Mouse (Mus musculus): ENCODE data around the gene Myo1g. TPM values are rescaled to one million over a fixed set of nuclear protein-coding genes. Genes with fewer than 3 reads are reported as not detected.
A peak's percentile ranks its signal among the peaks of the same experiment; 100 is the strongest.

Myo1g gene
- total RNA-seq, 2 experiments from 2014 or later, result 0.59 to 0.91 TPM

DNA sequence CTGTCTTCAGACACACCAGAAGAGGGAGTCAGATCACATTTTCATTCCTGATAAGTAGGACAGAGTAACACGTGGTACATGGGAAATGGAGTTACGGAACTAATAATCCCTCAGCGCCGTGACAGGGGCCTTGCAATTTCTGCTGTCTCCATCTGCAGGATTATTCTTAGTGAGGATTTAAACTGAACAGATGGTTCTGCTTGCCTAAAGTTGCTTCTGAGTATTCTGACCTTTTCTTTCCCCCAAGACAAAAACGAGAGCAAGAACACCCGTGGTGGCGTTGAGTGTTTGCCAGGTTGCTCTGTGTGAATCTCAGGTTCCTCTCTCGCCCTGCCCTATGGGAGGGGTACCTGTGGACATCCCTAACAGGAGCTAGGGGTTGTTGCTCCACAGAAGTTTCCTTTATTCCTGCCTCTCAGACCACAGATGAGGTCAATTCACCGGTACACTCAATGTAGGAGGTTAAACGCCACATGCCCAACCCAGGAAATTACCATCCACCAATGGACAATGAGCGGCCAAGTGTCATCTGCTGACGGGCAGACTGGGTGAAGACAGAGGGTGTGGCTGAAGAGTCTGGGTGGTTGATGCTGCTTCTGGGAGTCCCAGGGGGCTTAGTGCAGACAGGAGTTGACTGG, 23.3 kb downstream of the Myo1g start:
- no peak overlapping the region for H3K4me3 ChIP-seq
- DNase-seq (ENCODE audit: low spot score in 2 of 2), result no peak

DNA sequence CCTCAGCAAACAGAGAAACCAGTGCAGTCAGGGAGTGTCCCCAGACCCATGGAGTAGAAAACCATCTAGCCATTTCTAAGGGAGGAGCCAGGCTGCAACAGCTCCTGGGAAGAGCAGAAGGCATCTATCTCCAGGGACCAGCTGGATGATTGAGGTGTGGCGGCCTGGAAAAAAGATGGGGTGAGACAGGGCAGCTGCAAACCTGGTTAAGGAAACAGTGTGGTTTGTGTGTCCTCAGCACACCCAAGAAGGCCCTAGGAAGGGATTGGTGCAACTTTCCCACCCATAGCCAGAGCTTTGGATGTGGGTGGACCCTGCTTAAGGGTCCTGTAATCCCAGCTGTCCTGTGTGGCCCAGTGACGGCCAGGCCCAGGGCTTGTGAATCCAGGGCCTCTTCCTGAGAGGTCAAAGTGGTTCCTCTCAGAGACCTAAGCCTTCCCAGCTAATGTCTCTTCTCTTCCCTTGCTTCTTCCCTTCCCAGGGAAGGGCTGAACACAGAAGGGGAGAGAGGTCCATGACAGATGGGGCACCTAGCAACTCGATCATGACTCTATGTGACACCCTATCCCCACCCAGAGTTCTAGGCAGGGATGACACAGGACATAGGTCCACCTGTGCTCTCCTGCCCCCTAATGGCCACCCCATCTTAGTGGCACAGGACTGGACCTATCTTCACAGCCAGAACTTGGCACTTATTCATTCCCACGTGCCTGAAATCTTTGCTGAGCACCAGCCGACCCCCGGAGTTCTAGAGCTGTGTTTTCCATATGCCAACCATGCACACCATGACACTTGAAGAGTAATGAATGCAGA, 30.9 kb downstream of the Myo1g start:
- Histone ChIP-seq H3K4me3 (no peak overlapping the region), H3K27ac (no peak overlapping the region)
- DNase-seq (ENCODE audit: low spot score in 2 of 2), result no peak
- peak; percentile 65 for TF ChIP-seq CTCF (conservative IDR thresholded peaks at IDR 0.05)

More for the DNA sequence above, 23.3 kb downstream of the Myo1g start:
- peak; percentile 39 for TF ChIP-seq CTCF (conservative IDR thresholded peaks at IDR 0.05)
- no peak overlapping the region for H3K27ac ChIP-seq

DNA sequence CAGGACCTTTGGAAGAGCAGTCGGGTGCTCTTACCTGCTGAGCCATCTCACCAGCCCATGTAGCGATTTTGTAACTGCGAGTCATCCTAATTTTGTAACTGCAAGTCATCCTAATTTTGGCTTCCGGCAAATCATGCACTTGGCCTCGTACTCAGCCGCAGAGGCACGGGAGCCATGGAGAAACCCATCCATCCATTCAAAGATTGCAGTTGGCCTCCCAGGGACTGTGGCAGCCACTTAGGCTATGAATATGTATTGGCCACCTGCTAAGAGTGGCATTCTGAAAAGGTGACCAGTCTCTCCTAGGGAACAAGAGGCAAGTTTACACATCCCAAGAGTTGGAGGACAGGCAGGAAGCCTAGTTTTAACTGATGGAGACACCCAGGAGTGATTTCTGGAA, 31.5 kb downstream of the Myo1g start:
- DNase-seq (ENCODE audit: low spot score in 2 of 2), result no peak
- H3K27ac ChIP-seq, result no peak overlapping the region
- TF ChIP-seq CTCF (conservative IDR thresholded peaks at IDR 0.05), result no peak
- H3K4me3 ChIP-seq, result no peak overlapping the region

GRCm38 (mm10) chr11:6488041-6488684, 32.6 kb downstream of the Myo1g start:
- no peak for TF ChIP-seq CTCF (conservative IDR thresholded peaks at IDR 0.05)
- Histone ChIP-seq H3K4me3 (no peak overlapping the region), H3K27ac (no peak overlapping the region)
- DNase-seq (ENCODE audit: low spot score in 2 of 2), result no peak

DNA sequence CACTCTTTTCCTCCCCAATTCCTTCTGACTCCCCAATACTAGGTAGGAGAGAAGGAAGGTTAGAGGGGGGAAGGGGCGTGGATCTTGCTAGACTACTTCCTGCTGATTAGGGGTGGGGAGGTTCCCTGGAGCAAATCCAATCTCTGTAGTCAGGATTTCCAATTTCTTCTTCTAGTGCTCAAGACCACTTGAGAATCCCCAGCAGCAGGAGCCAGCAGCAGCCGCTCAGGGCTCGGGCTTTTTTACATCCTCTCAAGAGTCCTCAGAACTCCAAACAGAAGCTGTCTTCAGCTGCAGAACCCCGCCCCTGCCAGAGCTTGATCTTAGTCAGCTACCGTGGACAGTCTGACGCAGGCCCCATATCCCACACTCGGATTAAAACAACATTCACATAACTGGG, 33.3 kb downstream of the Myo1g start:
- H3K4me3 ChIP-seq, result no peak overlapping the region
- TF ChIP-seq CTCF (conservative IDR thresholded peaks at IDR 0.05), result no peak
- no peak overlapping the region for H3K27ac ChIP-seq
- DNase-seq (ENCODE audit: low spot score in 2 of 2), result no peak

DNA sequence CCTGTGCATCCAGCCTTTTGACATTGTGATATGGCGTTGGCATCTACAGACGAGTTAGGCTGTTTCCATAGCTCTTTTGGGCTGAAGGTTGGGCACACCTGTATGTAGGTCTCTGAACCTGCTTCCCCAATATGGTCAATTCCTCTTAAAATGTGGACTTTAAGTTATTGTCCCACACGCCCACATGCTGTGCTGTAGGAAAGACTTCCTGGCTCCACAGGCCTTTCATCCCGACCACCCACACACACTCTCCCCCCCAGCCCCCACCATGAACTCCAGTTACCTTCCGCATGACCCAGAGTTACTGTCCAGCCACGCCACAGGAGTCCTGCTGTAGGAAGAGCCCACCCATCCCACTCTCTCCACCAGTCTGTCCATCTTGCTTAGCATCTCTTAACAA, 33.8 kb downstream of the Myo1g start:
- TF ChIP-seq CTCF (conservative IDR thresholded peaks at IDR 0.05), result no peak
- DNase-seq (ENCODE audit: low spot score in 2 of 2), result no peak
- no peak overlapping the region for H3K4me3 ChIP-seq
- H3K27ac ChIP-seq, result no peak overlapping the region

DNA sequence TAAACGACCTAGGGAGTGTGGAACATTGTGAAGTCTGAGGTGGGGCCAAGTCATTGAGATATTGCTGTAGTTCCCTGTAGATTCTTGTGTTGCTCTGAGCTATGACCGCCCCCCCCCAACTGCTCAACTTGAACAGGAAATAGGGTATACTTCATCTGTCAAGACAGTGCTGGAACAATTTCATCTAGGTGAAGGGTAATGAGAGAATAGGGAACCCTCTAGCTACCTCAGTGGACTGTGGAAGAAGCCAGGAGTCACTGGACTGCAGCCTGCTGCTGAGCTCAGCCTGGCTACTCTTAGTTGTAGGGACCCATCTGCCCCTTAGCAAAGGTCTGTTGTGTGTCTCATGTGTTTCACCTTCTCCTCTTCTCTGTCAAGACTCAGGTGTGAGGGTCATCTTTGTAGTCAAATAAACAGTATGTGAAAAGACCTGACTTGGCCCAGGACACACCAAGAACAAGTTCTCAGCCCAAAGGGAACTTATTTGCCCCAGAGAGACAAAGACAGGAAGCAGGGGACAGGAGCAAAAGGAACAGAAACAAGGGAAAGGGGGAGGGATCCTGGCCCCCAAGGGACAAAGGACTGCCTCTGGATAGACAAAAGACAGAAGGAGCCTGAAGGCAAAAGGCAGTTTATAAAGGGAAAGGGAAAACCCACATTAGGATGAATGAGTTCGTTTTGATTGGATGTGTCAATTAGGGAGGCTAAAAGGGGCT, 36.4 kb downstream of the Myo1g start:
- H3K4me3 ChIP-seq, result no peak overlapping the region
- no peak for DNase-seq (ENCODE audit: low spot score in 2 of 2)

GRCm38 (mm10) chr11:6483103-6483502, 37.7 kb downstream of the Myo1g start:
- no peak overlapping the region for H3K4me3 ChIP-seq
- no peak for DNase-seq (ENCODE audit: low spot score in 2 of 2)
- TF ChIP-seq CTCF (conservative IDR thresholded peaks at IDR 0.05), result no peak
- H3K27ac ChIP-seq, result no peak overlapping the region

More for the DNA sequence above, 36.4 kb downstream of the Myo1g start:
- no peak for TF ChIP-seq CTCF (conservative IDR thresholded peaks at IDR 0.05)
- H3K27ac ChIP-seq, result no peak overlapping the region

DNA sequence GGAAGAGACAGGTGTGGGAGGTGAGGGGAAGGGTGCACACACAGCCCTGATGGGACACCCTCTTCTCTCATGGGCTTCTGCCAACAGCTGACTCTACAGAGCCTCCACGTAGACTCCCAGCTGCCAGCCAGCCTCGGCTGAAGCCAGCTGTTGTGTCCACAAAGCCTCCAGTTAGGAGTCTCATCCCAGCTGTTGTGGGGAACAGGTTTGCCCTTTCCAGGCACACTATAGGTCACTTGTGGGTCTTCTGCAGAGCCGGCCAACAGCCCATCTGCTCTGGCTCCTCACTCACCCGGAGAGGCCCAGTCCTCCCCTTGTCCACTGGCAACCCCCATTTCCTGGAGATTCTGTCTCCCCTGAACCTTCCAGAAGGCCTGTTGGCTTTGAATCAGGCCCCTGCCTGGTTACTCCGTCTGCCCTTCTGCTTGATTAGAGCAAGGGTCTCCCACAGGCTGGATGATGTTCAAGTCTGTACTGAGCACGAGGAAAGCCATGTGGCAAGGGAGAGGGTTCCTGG, 39.0 kb downstream of the Myo1g start:
- Histone ChIP-seq H3K4me3 (no peak overlapping the region), H3K27ac (no peak overlapping the region)
- no peak for DNase-seq (ENCODE audit: low spot score in 2 of 2)
- TF ChIP-seq CTCF (conservative IDR thresholded peaks at IDR 0.05), result no peak

DNA sequence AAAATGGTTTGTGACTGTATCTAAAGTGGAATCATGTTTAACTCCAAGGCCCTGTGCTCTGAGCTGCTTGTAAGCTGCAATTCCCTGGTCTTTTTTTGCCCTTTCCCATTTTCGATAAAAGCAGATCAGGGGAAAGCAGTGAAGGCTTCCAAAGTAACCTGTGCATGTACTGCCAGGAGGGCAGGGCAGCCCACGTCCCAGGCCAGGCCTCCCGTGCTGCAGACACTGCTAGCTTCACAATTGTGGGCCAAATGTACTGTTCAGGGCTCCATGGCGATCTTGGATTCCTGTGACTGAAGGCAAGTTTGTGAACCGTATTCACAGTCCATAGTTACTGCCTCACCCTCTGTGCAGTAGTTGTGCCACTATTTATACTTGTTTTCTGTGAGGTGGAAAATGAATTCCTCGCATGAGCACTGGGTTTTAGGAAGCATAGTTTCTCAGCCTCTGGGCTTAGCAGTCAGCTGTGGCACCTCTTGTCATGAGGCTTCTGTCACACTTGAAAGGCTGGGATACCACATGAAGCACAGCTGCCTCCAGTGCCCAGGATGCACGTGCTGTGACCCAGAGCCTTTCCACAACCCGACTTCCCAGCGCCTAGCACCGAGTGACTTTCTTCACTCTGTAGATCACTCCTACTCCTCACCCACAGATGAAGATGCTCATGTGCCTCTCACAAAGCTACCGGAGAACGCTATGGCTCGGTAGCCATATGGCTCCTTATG, 39.9 kb downstream of the Myo1g start:
- DNase-seq (ENCODE audit: low spot score in 2 of 2), result no peak
- H3K4me3 ChIP-seq, result no peak overlapping the region
- TF ChIP-seq CTCF (conservative IDR thresholded peaks at IDR 0.05), result no peak
- peak overlapping the region; percentile 28; the same call in 1 of the 2 replicates for H3K27ac ChIP-seq

- no peak overlapping the region for H3K4me3 ChIP-seq
- H3K27ac ChIP-seq, result no peak overlapping the region
- DNase-seq (ENCODE audit: low spot score in 2 of 2), result no peak
- TF ChIP-seq CTCF (conservative IDR thresholded peaks at IDR 0.05), result no peak
Measured at GRCm38 (mm10) chr11:6480191-6480590, 40.6 kb downstream of the Myo1g start.

GRCm38 (mm10) chr11:6479231-6479630, 41.5 kb downstream of the Myo1g start:
- no peak for TF ChIP-seq CTCF (conservative IDR thresholded peaks at IDR 0.05)
- DNase-seq (ENCODE audit: low spot score in 2 of 2), result no peak
- no peak overlapping the region for H3K27ac ChIP-seq
- no peak overlapping the region for H3K4me3 ChIP-seq

Data from layer of hippocampus, adult 2 months (tissue).